Mouse (Mus musculus) forebrain, embryonic 11.5 days (tissue): Measurements from ENCODE around the gene Naif1. TPM values are rescaled to one million over a fixed set of nuclear protein-coding genes. Genes with fewer than 3 reads are reported as not detected.

Experiments
- polyA plus RNA-seq: library from polyadenylated mRNA; unstranded; fragments of >200 nt; fragmentation: Nextera tagmentation; extraction: Ambion mirVana; gene quantifications from 2 replicates; pipeline ENCODE4 v1.2.1, GENCODE M21; 2014

Naif1 gene
- polyA plus RNA-seq, 1 experiment from 2014 or later, result 6.6 TPM

Other genes starting within 250 kb of the Naif1 start
- gene Pomt1, start 213.9 kb upstream of the Naif1 start, polyA plus RNA-seq, result 26.3 and 33.3 TPM in 2 replicates
- 78.4 and 89.0 TPM in 2 replicates for gene Uck1, start 190.3 kb upstream of the Naif1 start, polyA plus RNA-seq
- 22.4 and 22.6 TPM in 2 replicates for gene Golga2, start 163.1 kb upstream of the Naif1 start, polyA plus RNA-seq
- 345 and 373 TPM in 2 replicates for gene Swi5, start 162.4 kb upstream of the Naif1 start, polyA plus RNA-seq
- gene Ciz1, start 98.1 kb upstream of the Naif1 start, polyA plus RNA-seq, result 62.6 and 69.0 TPM in 2 replicates
- gene Dnm1, start 97.1 kb upstream of the Naif1 start, polyA plus RNA-seq, result 12.4 and 12.8 TPM in 2 replicates
- gene 1110008P14Rik, start 68.5 kb upstream of the Naif1 start, polyA plus RNA-seq, result 37.7 and 45.4 TPM in 2 replicates
- gene Lcn2, start 62.2 kb upstream of the Naif1 start, polyA plus RNA-seq, result 0.28 TPM in 1 of 2 replicates, not detected in the other
- 28.0 and 29.4 TPM in 2 replicates for gene Ptges2, start 54.6 kb upstream of the Naif1 start, polyA plus RNA-seq
- 25.9 and 26.6 TPM in 2 replicates for gene Slc25a25, start 988 bp downstream of the Naif1 start, polyA plus RNA-seq
- gene Fam102a, start 84.9 kb downstream of the Naif1 start, polyA plus RNA-seq, result 10.4 and 10.6 TPM in 2 replicates
- 98.9 and 102 TPM in 2 replicates for gene Dpm2, start 120.4 kb downstream of the Naif1 start, polyA plus RNA-seq
- 1.8 and 2.3 TPM in 2 replicates for gene Pip5kl1, start 124.3 kb downstream of the Naif1 start, polyA plus RNA-seq
- gene 9430097D07Rik, start 125.2 kb downstream of the Naif1 start, polyA plus RNA-seq, result 0.35 TPM in 1 of 2 replicates, not detected in the other
- 15.4 and 16.7 TPM in 2 replicates for gene St6galnac4, start 136.6 kb downstream of the Naif1 start, polyA plus RNA-seq
- gene St6galnac6, start 149.3 kb downstream of the Naif1 start, polyA plus RNA-seq, result 4.7 and 5.1 TPM in 2 replicates
- 18.9 and 20.6 TPM in 2 replicates for gene Ak1, start 171.3 kb downstream of the Naif1 start, polyA plus RNA-seq
- gene Eng, start 196.1 kb downstream of the Naif1 start, polyA plus RNA-seq, result 25.5 and 25.9 TPM in 2 replicates